Mouse (Mus musculus) lung, postnatal 0 days (tissue): ENCODE results near the gene Farsb.

Source experiments
- CTCF ChIP-seq: IDR thresholded peaks from 2 replicates; pipeline ENCODE4 v1.5.1; 2016; ENCODE audit warnings: antibody characterized with exemption, mild to moderate bottlenecking
- EP300 ChIP-seq: IDR thresholded peaks from 2 replicates; pipeline ENCODE4 v1.6.1; 2016; ENCODE audit warnings: antibody characterized with exemption, mild to moderate bottlenecking, control low read depth

DNA sequence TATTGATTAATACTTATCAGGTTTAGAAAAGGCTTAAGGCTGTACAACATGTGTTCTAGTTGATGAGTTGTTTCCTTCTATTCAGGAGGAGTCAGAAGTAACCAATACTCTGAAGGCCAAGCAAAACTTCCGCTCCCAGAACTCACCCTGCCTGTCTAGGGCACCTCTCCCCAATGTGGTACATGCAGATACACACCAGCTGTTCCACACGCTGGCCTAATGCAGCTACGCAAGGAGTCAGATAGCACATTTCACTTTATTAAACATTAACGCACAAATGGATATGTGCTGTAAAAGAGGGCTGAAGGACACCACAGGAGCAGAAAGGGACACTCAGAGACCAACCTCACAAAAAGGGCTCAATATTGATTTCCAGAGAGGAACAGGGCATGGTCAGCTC, 63.8 kb downstream of the Farsb start:
- no peak for TF ChIP-seq CTCF
- no peak for TF ChIP-seq EP300
